Mouse (Mus musculus): Measurements from ENCODE around the gene Ubald1. TPM values are rescaled to one million over a fixed set of nuclear protein-coding genes. Genes with fewer than 3 reads are reported as not detected.

Gene Ubald1
- total RNA-seq, 2 experiments from 2014 or later: 21.3 to 23.1 TPM

GRCm38 (mm10) chr16:4902390-4902789, 22.3 kb upstream of the Ubald1 start:
- intact Hi-C loops (cut with DNase I): no loop called here
- DNase-seq: no peak

- intact Hi-C loops (cut with DNase I): no loop called here
- DNase-seq: no peak
These were observed 21.1 kb upstream of the Ubald1 start for GRCm38 (mm10) chr16:4901167-4901566.

GRCm38 (mm10) chr16:4899711-4900110, 19.6 kb upstream of the Ubald1 start:
- intact Hi-C loops (cut with DNase I): no loop called here
- DNase-seq: no peak

GRCm38 (mm10) chr16:4898881-4899280, 18.8 kb upstream of the Ubald1 start:
- no peak for DNase-seq
- intact Hi-C loops (cut with DNase I): no loop called here

DNA sequence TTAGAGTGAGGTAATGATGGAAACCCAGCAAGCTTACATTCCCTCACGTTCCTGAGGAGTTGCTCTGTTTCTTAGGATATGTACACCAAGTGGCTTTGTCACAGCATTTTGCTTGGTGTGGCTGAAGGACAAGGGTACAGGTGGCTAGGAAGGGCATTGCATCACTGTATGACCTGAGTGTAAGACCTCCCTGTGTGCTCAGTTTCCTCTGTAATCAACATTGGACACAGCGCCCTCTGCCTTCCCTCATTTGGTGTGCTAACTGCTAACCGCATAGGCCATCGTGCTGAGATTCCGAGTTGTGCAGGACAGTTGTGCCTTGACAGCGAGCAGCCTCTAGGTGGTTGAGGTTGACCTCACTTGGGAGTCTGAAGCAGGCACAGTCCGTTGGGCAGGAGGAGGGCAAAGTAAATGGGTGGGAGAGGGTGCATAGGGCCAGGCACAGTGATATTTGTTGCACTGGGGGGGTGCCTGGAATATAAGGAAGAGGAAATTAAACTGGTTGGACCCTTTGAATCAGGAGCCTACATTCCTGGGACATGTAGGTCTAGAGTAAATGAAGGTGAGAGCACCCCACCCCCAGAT, 17.1 kb upstream of the Ubald1 start:
- intact Hi-C loops (cut with DNase I): loop anchor here (2.0 kb wide), 1 partner anchor 16 kb away; no protein-coding TSS in a partner anchor
- no peak for DNase-seq

DNA sequence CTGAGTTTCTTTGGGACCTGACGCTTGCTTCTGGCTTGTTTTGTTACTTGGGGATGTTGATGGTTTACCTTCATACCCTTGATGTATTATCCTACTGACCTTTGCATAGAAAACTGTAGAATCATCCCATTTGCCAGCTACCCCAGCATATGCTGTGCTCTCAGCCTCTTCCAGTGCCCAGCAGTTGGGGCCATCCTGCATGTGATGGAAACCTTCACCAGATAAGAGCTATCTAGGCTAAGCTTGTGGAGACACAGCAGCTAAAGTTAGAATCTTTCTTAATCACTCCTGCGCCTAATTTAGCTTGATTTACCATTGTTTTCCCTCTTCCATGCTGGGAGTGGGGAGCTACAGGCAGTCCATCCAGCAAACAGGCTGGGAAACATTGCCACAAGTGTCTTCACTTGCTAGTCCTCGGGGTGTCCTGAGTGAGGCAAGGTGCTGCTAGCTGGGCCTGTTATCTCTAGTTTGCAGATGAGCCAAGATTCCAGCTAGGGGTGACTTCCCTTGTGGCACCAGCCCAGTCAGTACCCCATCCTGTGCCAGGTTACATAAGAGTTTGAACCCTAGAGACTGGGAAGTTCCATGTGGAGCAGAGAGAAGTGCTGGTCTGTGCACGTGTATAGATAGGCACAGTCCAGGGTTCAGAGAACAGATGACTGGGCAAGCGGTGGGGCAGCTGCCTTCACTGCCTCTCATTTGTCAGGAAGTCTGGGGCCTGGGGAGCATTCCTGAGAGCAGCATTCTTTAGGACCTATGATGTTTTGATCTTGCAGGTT, 16.3 kb upstream of the Ubald1 start:
- intact Hi-C loops (cut with DNase I): loop anchor here (2.0 kb wide), 1 partner anchor 16 kb away; no protein-coding TSS in a partner anchor
- DNase-seq: peak; percentile 50 to 66

GRCm38 (mm10) chr16:4894201-4894908, 14.2 kb upstream of the Ubald1 start:
- no peak for DNase-seq
- intact Hi-C loops (cut with DNase I): no loop called here

DNA sequence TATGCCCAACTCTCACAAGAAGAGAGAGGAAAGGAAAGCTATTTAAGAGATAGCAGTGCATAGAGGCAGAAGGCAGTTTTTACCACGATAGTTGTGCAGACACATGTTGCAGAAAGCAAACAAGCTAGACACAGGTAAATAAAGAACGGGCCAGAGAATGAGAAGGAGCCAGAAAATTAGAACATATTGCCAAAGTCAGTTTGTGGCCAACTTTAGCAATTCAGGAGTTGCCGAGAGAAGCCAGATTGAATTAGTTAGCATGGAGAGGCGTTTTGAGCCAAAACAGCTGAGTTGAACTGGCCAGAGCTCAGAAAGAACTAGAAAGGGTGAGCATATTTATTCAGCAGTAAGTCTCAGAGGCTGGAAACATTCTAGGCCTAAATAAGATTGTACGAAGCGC, 12.1 kb upstream of the Ubald1 start:
- intact Hi-C loops (cut with DNase I): no loop called here
- DNase-seq: no peak

GRCm38 (mm10) chr16:4890201-4890709, 10.1 kb upstream of the Ubald1 start:
- intact Hi-C loops (cut with DNase I): no loop called here
- peak in 1 of 2 experiments; percentile 26 for DNase-seq

- intact Hi-C loops (cut with DNase I): loop anchor here (2.0 kb wide), 1 partner anchor 26 kb away; no protein-coding TSS in a partner anchor
- no peak for DNase-seq
These were observed 6.5 kb upstream of the Ubald1 start for GRCm38 (mm10) chr16:4886690-4887020.

DNA sequence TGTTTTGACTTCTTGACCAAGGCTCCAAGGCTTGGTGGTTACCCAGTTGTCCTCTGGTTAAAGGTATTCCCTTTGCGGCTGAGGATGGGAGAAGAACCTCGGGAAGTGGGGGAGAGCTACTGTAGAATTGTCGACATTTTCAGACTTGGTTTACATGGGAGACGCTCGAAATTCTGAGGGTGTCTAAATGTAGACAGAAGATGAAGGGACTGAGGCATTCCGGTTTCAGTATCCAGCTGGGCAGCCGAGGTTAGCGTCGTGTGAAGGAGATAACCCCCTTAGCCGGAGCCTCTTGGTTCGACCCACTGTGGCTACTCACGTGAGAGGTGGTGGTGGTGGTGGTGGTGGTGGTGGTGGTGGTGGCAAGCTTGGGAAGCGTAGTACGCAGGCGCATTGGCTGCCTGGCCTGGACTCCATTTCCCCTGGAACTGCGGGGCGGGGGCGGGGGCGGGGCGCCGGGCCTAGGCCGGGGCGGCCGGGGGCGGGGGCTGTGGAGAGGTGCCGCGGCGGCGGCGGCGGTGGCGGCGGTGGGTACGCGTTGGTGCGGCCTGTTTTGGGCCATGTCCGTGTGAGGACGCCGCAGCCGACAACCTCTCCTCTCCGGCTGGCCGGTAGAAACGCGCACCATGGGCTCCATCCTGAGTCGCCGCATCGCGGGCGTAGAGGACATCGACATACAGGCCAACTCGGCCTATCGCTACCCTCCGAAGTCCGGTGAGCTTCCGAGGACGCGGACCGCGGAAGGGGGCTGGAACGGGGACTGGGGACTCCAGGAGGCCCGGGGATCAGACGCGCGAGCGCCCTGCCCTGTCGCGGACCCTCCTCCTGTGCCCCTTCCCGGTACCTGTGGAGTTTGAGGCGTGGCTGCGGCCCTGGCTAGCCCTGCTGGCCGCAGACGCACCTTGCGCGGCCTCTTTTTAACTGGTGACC, 5.9 kb upstream of the Ubald1 start, which contains the start of gene Mgrn1:
Mgrn1 (plus strand) TSS at position 490 of the 930 bp plus-strand sequence.
- DNase-seq: peak; percentile 89 to 90
- intact Hi-C loops (cut with DNase I): loop anchor here (2.0 kb wide), 1 partner anchor 27 kb away; no protein-coding TSS in a partner anchor

DNA sequence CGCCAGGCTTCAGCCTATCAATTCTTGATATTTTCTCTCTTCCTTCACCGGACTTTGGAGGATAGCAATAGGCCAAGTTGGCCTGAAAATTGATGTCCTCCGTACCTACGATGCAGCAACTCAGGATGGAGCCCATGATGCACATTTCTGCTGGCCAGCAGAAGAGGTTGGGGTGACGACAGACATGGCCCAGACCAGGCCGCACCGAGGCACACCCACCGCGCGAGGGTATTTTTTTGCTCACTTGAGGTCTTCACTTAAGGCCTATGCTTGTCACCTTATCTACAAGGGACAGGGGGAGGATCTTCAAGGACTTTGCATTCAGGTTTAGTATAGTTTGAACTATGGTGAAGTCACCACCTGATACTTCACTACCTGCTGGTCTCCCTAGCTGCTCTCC, 4.8 kb upstream of the Ubald1 start:
- intact Hi-C loops (cut with DNase I): no loop called here

GRCm38 (mm10) chr16:4881400-4882351, 1.6 kb upstream of the Ubald1 start:
- intact Hi-C loops (cut with DNase I): no loop called here
- no peak for DNase-seq

More for the DNA sequence above, 4.8 kb upstream of the Ubald1 start:
- no peak for DNase-seq

- intact Hi-C loops (cut with DNase I): loop anchor here (2.0 kb wide), 1 partner anchor 33 kb away; no protein-coding TSS in a partner anchor
- peak; percentile 90 to 91 for DNase-seq
These were observed 399 bp downstream of the Ubald1 start for GRCm38 (mm10) chr16:4879708-4880124.

DNA sequence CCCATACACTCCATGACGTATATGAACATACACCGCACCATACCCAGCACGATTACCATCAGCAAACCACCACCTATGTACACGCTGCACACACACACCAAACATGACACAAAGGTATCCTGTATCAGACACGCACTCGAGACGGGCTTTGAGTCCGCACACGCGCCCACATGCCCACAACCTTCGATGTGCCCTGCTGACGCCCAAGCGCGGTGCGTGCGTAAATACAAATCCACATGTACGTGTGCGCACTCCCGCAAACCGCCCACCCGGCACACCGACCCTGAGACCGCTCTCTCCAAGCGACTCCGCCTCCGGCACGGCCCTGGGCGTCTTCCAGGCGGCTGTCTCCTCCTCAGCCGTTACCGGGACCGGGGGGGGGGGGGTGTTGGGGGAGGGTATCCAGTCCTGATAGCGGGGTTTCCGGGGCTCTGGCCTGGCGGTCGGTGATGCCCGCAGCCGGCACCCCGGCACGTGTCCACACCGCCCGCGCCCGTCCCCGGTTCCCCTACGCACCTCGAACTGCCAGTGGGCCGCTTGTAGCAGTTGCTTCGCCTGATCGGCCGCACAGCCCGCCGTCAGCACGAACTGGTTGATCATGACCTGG, 911 bp downstream of the Ubald1 start:
- intact Hi-C loops (cut with DNase I): loop anchor here (2.0 kb wide), 1 partner anchor 34 kb away; no protein-coding TSS in a partner anchor
- DNase-seq: no peak

DNA sequence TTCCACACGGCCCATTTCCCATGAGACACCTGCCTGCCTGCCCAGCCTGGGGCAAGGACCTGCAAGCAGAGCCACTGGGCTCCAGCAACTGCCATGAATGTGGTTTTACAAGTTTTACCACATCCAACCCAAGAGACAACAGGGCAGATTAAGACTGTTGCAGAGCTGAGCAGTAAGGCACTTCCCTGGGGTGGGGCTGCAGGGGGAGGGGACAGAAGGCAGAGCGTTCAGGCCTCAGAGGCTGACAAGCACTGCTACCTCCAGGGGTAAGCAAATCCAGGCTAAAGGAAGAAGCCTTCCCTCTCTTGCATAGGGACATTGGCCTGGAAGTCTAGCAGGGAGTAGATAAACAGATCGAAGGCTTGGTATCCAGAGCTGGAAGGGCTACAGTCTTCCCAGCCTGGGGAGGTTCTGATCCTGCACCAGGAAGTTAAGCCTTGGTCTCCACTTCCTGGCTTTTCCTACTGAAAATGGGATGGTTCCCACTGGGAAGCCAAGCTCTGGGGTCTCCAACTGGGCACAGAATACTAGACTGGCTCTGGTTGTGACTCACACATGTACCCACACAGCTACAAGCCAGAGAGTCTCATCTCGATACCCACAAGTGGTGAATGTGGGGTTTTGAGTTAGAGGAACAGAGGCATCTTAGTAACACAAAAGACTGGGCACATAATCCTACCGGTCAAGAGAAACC, 1.8 kb downstream of the Ubald1 start:
- intact Hi-C loops (cut with DNase I): loop anchor here (2.0 kb wide), 1 partner anchor 34 kb away; no protein-coding TSS in a partner anchor
- DNase-seq: no peak

GRCm38 (mm10) chr16:4877701-4878100, 2.4 kb downstream of the Ubald1 start:
- intact Hi-C loops (cut with DNase I): loop anchor here (2.0 kb wide), 1 partner anchor 35 kb away; no protein-coding TSS in a partner anchor

More at GRCm38 (mm10) chr16:4877701-4878100, 2.4 kb downstream of the Ubald1 start:
- DNase-seq: no peak

All from heart, postnatal 14 days (tissue).